Mouse (Mus musculus) ovary, adult 18-20 months (tissue): ENCODE results near the gene Folr2.

Experiments used
- DNase-seq: peaks from one replicate; pipeline ENCODE4 v3.0.0; 2022; ENCODE audit warnings: low spot score, mixed read lengths

Folr2 gene

DNA sequence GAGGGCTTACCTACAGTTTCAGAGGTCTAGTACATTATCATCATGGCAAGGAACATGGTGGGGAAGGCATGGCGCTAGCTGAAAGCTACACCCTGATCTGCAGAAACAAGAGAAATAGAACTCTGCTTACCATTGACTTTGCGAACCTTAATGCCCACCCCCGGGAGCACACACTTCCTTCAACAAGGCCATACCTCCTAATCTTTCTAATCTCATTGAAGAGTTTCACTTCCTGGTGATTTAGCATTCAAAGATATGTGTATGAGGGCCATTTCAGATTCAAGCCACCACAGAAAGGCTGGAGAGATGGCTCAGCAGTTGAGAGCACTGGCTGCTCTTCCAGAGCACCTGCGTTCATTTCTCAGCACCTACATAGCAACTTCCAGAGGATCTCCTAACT, at the start of gene Folr2:
Folr2 (minus strand) TSS at position 101 of the 400 bp plus-strand sequence.
- DNase-seq: no peak

GRCm38 (mm10) chr7:101906696-101907095, 49.7 kb upstream of the Folr2 start:
- no peak for DNase-seq

DNA sequence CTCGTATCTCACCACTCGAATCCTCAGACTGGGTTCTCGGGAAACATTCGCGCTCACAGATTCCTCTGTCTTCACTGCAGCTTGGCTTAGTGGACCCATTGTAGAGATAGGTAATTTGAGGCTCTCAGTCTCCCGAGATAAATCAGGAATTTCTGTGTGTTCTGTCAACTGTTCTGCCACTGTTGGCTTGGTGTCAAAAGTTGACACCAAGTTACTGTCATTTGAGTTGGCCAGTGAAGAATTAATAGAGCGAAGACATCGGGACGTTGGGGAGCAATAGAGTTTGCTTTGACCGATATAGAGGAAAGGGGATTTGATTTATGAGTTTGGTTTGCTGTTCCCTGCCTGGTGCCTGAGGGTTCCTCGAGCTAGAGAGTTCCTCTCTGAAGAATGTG, 49.3 kb upstream of the Folr2 start, which contains the start of gene Tomt:
Tomt (minus strand) TSS at position 73 of the 395 bp plus-strand sequence.
- DNase-seq: no peak

DNA sequence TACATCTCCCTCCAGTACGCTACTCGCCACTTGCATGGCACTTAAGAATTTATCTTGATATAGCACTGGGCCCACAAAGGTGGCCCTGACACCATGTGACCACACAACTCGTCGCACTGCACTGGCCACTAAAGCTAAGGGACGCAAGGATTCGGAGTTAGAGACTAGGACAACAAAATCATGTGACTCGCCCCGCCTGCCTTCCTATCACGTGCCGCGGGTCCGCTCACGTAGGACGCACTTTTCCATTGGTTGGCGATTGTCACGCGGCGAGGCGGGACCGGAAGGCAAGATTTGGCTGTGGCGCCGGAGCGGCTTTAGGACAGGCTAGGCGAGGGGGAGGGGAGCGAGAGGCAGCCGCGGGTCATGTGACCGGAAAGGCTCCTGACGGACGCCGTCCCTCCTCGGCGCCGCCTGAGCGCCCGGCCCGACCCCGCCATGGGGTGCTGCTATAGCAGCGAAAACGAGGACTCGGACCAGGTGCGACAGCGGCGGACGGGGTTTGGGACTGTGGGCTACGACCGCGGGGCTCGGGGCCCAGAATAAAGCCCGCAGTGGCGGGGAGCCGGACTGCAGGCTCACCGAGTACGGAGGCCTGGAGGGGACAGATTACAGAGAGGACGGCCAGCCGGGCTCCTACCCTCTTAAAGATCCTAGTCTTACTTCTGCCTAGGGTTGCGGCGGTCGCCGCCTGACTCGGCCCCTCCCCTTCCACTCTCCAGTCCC, 48.7 kb upstream of the Folr2 start, which contains the start of gene Lamtor1:
Lamtor1 (plus strand) TSS at position 344 of the 726 bp plus-strand sequence.
- peak; percentile 99 for DNase-seq

GRCm38 (mm10) chr7:101902846-101903245, 45.9 kb upstream of the Folr2 start:
- no peak for DNase-seq

GRCm38 (mm10) chr7:101901969-101902368, 45.0 kb upstream of the Folr2 start:
- DNase-seq: no peak

DNA sequence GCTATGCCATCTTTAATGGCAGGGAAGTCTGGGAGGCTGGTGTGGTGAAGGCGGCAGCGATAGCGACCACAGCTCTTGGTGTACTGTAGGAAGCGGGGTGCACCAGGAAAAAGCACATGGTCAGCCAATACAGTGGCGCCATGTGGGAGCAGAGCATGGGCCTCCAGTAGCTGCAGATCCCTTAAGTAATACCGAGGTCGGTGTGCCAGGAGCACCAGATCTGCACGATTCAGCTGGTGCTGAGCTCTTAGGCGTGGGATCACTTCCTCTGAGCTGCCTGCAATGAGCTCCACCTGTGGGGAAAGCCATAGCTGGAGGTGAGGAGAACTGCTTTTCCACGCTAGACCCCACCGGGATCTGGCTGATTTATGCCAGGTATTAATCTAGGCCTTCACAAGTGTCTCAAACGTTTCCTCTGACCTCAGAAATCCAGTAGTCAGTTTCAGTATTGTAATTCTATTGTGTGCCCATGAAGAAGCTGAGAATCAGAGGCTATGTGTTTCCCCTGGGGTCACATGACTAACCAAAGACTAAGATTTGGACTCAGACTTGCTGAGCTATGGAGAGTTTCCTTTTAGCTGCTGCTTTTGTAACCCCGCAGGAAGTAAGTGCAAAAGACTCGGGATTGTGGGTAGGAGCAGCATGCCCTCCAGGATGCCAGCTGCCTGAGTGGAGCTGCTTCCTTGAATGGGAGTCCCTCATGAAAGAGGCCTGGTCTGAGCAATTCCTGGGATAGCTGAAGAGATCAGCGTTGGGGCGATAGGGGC, 43.5 kb upstream of the Folr2 start:
- DNase-seq: no peak

DNA sequence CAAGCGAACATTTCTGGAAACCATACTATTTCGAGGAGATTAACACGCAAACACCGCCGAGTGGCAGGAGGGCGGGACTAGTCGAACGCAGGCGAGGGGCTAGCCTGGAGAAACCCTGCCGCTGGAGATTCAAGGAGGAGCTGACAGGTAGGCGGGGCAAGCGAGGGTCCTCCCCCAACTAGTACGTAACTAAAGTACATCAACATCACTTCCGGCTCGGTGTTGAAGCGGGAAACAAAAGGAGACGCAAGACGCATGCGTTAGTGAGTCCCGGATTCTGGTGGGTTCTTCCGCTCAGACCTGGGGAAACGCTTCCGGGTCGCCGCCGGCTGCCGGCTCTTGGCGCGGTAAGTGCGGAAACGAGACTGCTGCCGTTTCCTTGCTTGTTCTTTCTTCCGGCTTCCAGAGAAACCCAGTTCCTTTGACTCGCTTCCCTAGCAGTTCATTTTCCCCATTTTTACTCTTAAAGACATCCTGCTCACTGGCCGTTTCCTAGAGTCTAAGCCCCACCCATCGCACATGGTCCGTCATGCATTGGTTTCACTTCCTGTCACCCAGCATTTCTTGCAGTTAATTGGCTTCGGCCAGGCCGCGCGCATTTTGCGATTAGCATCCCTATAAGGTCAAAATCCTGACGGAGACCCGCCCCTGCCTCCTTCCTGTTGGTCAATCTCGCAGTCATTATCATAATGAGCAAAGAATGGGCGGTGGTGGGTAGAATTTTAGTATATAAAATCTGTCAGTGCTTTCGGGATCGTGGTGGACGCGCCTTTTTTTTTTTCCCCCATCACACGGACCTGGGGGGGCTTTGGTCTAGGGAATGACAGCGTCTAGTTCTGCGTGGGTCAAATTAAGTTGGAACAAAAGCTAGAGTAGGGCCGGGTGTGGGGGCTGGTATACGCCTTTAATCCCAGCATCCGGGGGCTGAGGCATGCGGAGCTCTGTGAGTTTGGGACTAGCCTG, 39.4 kb upstream of the Folr2 start:
- DNase-seq: peak; percentile 98

- no peak for DNase-seq
These were observed 38.7 kb upstream of the Folr2 start for GRCm38 (mm10) chr7:101895695-101896094.

DNA sequence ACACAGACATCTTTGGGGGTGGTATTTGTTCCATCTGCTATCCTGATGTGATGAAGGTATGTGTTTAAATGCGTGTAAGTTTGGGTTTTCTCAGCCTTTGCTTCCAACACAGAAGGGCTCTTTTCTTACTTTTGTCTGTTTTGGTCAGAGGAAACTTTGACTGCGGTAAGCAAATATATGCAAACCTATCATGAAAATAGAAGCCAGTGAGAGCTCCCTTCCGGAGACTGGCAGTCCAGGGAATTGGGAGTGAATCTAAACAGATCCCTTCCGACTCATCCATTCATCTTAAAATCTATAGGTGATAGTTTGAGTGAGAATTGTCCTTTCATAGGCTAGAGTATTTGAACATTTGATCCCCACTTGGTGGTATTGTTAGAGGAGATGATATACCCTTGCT, 31.5 kb upstream of the Folr2 start:
- no peak for DNase-seq

GRCm38 (mm10) chr7:101886274-101886673, 29.3 kb upstream of the Folr2 start:
- DNase-seq: no peak

DNA sequence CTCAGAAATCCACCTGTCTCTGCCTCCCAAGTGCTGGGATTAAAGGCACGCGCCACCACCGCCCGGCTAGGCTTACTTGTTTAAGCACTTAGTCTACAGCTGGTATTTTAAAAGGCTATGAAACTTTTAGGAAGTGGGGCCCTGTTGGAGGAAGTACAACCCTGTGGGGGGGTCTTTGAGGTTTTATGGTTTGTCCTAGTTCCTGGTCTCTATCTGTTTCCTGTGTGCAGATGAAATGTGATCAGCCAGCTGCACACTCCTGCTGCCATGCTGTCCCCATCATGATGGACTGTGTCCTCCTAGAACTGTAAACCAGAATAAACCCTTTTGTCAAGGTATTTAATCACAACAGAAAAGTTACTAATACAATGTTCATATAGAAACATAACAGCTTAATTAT, 27.2 kb upstream of the Folr2 start:
- no peak for DNase-seq

DNA sequence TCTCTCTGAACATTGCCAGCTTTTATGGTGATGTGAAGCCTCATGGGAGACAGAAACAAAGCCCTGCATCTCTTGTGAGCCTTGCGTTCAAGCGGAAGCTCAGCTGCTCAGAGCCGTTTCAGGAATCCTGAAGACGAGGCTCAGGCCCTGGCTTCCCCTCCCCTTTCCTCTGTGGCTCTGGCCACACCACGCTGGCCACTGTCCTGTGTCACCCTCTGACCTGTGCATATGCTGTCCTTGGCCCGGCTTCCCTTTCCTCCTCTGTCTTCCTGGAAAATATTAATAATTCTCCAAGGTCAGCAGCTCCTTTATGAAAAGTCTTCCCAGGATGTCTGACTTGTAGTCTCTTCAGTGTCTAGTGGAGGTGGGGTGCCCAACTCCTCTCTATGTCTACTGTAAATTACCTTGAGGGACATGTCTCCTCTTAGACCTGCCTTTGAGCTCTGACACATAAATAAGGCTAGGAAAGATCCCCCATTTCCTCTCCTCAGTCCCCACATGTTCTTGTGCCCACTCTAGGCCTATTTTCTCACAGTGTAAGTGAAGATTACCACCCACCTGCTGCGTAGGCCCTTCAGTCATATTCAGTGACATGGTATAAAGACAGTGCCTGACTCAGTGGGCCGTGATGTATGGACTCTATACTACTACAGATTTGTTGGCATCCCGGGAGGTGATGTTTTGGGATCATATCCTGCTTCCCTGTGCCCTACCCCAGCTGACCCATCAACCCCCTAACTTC, 25.6 kb upstream of the Folr2 start:
- no peak for DNase-seq

DNA sequence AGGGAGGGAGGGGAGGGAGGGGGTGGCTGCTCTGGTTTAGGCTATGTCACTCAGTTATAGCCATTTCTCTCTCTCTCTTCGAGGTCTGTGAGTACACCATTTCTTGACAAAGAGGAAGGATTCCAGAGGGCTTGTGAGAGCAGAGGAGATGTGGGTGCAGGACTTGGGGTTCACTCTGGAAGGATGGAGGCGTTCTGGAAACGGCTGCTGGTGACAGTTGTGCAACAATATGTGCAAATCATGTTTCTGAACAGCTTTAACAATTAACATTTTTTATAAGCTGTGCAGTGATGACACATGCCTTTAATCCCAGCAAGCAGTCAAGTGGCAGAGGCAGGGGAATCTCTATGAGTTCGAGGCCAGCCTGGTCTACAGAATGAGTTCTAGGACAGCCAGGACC, 23.9 kb upstream of the Folr2 start:
- no peak for DNase-seq

DNA sequence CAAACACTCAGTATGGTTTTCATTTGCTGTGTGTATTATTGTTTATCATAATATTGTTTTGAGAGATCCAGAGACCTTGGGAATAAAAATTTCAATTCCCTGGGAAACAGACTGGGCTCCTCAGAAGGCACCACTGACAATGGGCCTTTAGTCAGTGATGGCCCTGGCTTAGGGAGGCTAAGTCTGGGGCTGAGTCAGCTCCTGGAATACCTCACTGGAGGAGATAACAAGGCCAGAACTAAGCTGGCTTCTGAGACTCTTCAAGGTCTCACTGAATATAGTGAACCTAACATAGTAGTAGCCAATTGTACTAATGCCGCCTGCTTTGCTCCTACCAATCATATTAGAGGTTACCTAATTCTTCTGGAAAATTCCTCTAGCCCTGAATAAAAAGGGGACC, 19.0 kb upstream of the Folr2 start:
- DNase-seq: peak; percentile 61

- peak; percentile 62 for DNase-seq
These were observed 14.3 kb upstream of the Folr2 start for GRCm38 (mm10) chr7:101871296-101871695.

DNA sequence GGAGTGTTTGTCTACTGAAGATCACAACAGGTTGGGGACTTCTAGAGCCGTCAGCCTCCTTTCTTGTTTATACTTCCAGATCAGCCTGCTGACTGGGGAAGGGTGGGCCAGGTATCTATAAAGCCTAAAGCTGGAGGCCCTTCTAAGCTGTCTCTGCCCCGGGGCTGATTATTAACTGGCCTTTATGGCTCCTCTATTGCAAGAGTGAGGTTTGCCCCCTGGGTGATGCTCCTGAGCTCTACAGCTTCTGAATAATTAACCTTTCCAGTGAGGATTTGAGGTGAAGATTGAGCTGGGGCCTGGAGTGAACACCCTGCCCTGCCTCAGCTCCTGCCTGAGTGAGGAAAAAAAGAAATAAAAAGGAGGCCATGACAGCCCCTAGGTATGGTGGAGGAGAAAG, 13.6 kb upstream of the Folr2 start, which contains the start of gene Folr1:
Folr1 (minus strand) TSS at position 160 of the 400 bp plus-strand sequence.
- DNase-seq: no peak

GRCm38 (mm10) chr7:101869163-101869500, 12.1 kb upstream of the Folr2 start:
- DNase-seq: no peak

- DNase-seq: peak; percentile 48
These were observed 11.5 kb upstream of the Folr2 start for GRCm38 (mm10) chr7:101868241-101869162.

- peak; percentile 63 for DNase-seq
These were observed 10.5 kb upstream of the Folr2 start for GRCm38 (mm10) chr7:101867482-101867881.
